Mouse (Mus musculus) myocyte (in vitro differentiated cells): ENCODE data around the gene Arid4a. TPM values are rescaled to one million over a fixed set of nuclear protein-coding genes. Genes with fewer than 3 reads are reported as not detected.

ENCODE experiments used
- H3K27me3 ChIP-seq: one replicate; pipeline ENCODE4 v1.6.1; 2011; ENCODE audit not compliant: control insufficient read depth, insufficient read depth, insufficient read length
- H3K36me3 ChIP-seq: one replicate; pipeline ENCODE4 v1.6.1; 2011; ENCODE audit not compliant: control insufficient read depth, insufficient read depth
- H3K4me2 ChIP-seq: one replicate; pipeline ENCODE4 v1.6.1; 2011; ENCODE audit warnings: low read depth, control low read depth
- H3K4me3 ChIP-seq: one replicate; pipeline ENCODE4 v1.5.1; 2011; ENCODE audit warnings: mild to moderate bottlenecking, control low read depth, moderate library complexity
- H3K79me2 ChIP-seq: one replicate; pipeline ENCODE4 v1.6.1; 2011; ENCODE audit not compliant: control insufficient read depth, insufficient read depth
- H3ac ChIP-seq: one replicate; pipeline ENCODE4 v1.6.1; 2011; ENCODE audit not compliant: control insufficient read depth, insufficient read length
- CEBPB ChIP-seq: IDR thresholded peaks from 2 replicates; pipeline ENCODE4 v1.6.1; 2011; ENCODE audit warnings: mild to moderate bottlenecking, moderate library complexity; ENCODE audit not compliant: poor library complexity, insufficient read depth, severe bottlenecking
- E2F4 ChIP-seq: IDR thresholded peaks from one replicate; pipeline ENCODE4 v1.6.1; 2011; ENCODE audit warnings: mild to moderate bottlenecking, control low read depth, moderate library complexity; ENCODE audit not compliant: insufficient read depth
- MAX ChIP-seq: IDR thresholded peaks from one replicate; pipeline ENCODE4 v1.6.1; 2011; ENCODE audit warnings: low read depth, mild to moderate bottlenecking, control low read depth
- MYOD1 ChIP-seq, 3 experiments: IDR thresholded peaks; one replicate each; pipeline ENCODE4 v1.6.1; 2011; ENCODE audit warnings: control low read depth in 2 of 3, low read depth in 2 of 3, mild to moderate bottlenecking in 2 of 3, moderate library complexity in 1 of 3; ENCODE audit not compliant: insufficient read length in 2 of 3, control insufficient read depth in 1 of 3
- MYOG ChIP-seq, 3 experiments: IDR thresholded peaks; one replicate each; pipeline ENCODE4 v1.6.1; 2011; ENCODE audit warnings: control low read depth in 2 of 3, low read depth in 2 of 3, mild to moderate bottlenecking in 2 of 3; ENCODE audit not compliant: insufficient read length in 2 of 3, control insufficient read depth in 1 of 3, insufficient read depth in 1 of 3
- POLR2A ChIP-seq: IDR thresholded peaks from one replicate; pipeline ENCODE4 v1.6.1; 2011; ENCODE audit warnings: low read depth, mild to moderate bottlenecking, control low read depth, moderate library complexity; ENCODE audit not compliant: insufficient read length
- POLR2AphosphoS2 ChIP-seq: IDR thresholded peaks from one replicate; pipeline ENCODE4 v1.6.1; 2011; ENCODE audit warnings: low read depth, control low read depth; ENCODE audit not compliant: insufficient read length
- REST ChIP-seq: IDR thresholded peaks from one replicate; pipeline ENCODE4 v1.6.1; 2011; ENCODE audit warnings: mild to moderate bottlenecking, control low read depth, moderate library complexity; ENCODE audit not compliant: insufficient read depth, insufficient read length
- SRF ChIP-seq: IDR thresholded peaks from one replicate; pipeline ENCODE4 v1.6.1; 2011; ENCODE audit warnings: low read depth; ENCODE audit not compliant: control insufficient read depth, insufficient read length
- TCF12 ChIP-seq: IDR thresholded peaks from one replicate; pipeline ENCODE4 v1.6.1; 2011; ENCODE audit warnings: mild to moderate bottlenecking, control low read depth; ENCODE audit not compliant: poor library complexity, insufficient read depth, severe bottlenecking
- TCF3 ChIP-seq: IDR thresholded peaks from one replicate; pipeline ENCODE4 v1.6.1; 2011; ENCODE audit warnings: low read depth, control low read depth; ENCODE audit not compliant: insufficient read length
- USF1 ChIP-seq: IDR thresholded peaks from one replicate; pipeline ENCODE4 v1.6.1; 2011; ENCODE audit warnings: low read depth, mild to moderate bottlenecking, control low read depth, moderate library complexity
- polyA plus RNA-seq: library from polyadenylated mRNA; unstranded; fragments of >200 nt; fragmentation: generic; extraction: Trizol; gene quantifications from one replicate; pipeline ENCODE4 v1.2.1, GENCODE M21; 2012; ENCODE audit warnings: missing spikeins

Arid4a gene
- polyA plus RNA-seq, 1 experiment = 1.7 TPM

DNA sequence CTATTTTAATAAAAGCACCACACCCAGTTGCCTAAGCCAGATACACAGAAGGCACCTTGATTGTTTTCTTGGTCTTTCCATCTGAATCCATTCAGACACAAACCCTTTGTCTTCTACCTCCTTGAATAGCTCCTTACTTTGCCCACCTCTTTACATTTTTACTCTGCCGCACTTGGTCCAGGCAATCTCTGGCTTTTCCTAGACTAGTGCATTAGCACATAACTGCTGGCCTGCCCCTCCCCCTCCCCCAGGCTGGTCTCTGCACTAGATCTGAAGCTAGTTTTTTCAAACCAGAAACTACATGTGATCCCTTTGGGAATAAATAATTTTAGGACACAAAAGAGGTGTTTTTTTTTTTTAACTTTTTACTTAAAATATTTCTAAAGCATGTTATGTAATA, 37.2 kb downstream of the Arid4a start:
- H3ac ChIP-seq = no peak overlapping the region
- no peaks in the 10 kb centered on the region for H3K79me2 ChIP-seq
- H3K4me3 ChIP-seq = no peak overlapping the region
- H3K36me3 ChIP-seq = peaks cover 7% of the 10 kb centered on the region
- no peaks in the 10 kb centered on the region for H3K27me3 ChIP-seq
- TF ChIP-seq USF1 = no peak
- TF ChIP-seq MYOD1 (IDR thresholded peaks at IDR 0.05; ENCODE audit: control insufficient read depth in 1 of 3, insufficient read length in 2 of 3, low read depth in 2 of 3) = no peak
- TF ChIP-seq E2F4 = no peak
- no peak for TF ChIP-seq TCF3
- no peak for TF ChIP-seq POLR2AphosphoS2
- TF ChIP-seq SRF = no peak
- TF ChIP-seq MAX = no peak
- no peak for TF ChIP-seq REST
- TF ChIP-seq MYOG (IDR thresholded peaks at IDR 0.05; ENCODE audit: control insufficient read depth in 1 of 3, insufficient read depth in 1 of 3, insufficient read length in 2 of 3, low read depth in 2 of 3) = no peak
- no peak for TF ChIP-seq POLR2A
- no peak for TF ChIP-seq TCF12
- TF ChIP-seq CEBPB = no peak
- H3K4me2 ChIP-seq = no peak overlapping the region

DNA sequence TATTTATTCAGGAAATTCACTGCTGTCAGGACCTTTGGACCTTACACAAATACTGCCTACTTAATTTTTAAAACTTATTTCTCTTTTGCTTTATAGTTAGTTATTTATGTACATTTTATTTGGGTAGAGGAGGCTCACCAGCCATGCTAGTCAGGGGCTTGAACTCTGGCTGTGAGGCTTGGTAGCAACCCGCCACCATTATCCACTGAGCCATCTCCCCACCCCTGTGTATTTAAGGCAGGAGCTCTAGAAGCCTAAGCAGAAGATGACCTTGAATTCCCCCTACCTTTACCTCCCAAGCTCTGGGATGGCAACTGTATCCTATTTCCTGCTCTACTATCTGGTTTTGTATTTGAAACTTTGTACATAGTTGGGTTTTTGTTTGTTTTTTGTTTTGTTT, 37.7 kb downstream of the Arid4a start:
- H3K4me2 ChIP-seq = no peak overlapping the region
- TF ChIP-seq CEBPB (no peak), SRF (no peak), MAX (no peak), REST (no peak), MYOD1 (IDR thresholded peaks at IDR 0.05; ENCODE audit: control insufficient read depth in 1 of 3, insufficient read length in 2 of 3, low read depth in 2 of 3) (no peak), POLR2AphosphoS2 (no peak), MYOG (IDR thresholded peaks at IDR 0.05; ENCODE audit: control insufficient read depth in 1 of 3, insufficient read depth in 1 of 3, insufficient read length in 2 of 3, low read depth in 2 of 3) (no peak), TCF12 (no peak), E2F4 (no peak)
- no peak overlapping the region for H3ac ChIP-seq
- H3K27me3 ChIP-seq = no peaks in the 10 kb centered on the region
- H3K4me3 ChIP-seq = no peak overlapping the region
- H3K36me3 ChIP-seq = peaks cover 7% of the 10 kb centered on the region
- H3K79me2 ChIP-seq = no peaks in the 10 kb centered on the region

GRCm38 (mm10) chr12:71055537-71055936, 39.7 kb downstream of the Arid4a start:
- Histone ChIP-seq H3K4me2 (no peak overlapping the region), H3K4me3 (no peak overlapping the region), H3K36me3 (peaks cover 7% of the 10 kb centered on the region), H3K27me3 (no peaks in the 10 kb centered on the region), H3ac (no peak overlapping the region), H3K79me2 (no peaks in the 10 kb centered on the region)
- TF ChIP-seq USF1 (no peak), MYOG (IDR thresholded peaks at IDR 0.05; ENCODE audit: control insufficient read depth in 1 of 3, insufficient read depth in 1 of 3, insufficient read length in 2 of 3, low read depth in 2 of 3) (no peak), SRF (no peak), POLR2A (no peak), E2F4 (no peak), POLR2AphosphoS2 (no peak)

DNA sequence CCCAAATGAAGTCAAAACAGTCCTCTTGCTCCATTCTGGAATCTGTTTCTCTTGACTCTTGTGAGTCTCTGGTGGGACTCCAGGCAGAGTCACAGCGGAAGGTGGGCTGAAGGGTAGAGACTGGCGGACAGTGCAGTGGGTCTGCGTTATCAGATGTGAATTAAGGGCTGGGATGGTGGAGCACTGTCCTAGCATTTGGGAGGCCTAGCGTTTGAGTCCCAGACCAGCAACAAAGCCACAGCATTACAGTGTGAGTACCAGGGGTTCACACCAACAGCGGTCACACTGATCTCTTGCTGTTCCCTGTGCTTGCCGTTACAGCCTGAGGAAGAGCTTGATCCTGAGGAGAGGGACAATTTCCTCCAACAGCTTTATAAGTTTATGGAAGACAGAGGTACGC, 44.0 kb downstream of the Arid4a start:
- Histone ChIP-seq H3K27me3 (no peaks in the 10 kb centered on the region), H3ac (no peak overlapping the region), H3K4me3 (no peak overlapping the region), H3K79me2 (no peaks in the 10 kb centered on the region), H3K4me2 (no peak overlapping the region), H3K36me3 (peaks cover 7% of the 10 kb centered on the region)
- TF ChIP-seq TCF3 = no peak
- no peak for TF ChIP-seq POLR2AphosphoS2
- no peak for TF ChIP-seq CEBPB
- no peak for TF ChIP-seq USF1
- TF ChIP-seq REST = no peak
- TF ChIP-seq E2F4 = no peak
- TF ChIP-seq SRF = no peak
- TF ChIP-seq MYOG (IDR thresholded peaks at IDR 0.05; ENCODE audit: control insufficient read depth in 1 of 3, insufficient read depth in 1 of 3, insufficient read length in 2 of 3, low read depth in 2 of 3) = no peak
- TF ChIP-seq MYOD1 (IDR thresholded peaks at IDR 0.05; ENCODE audit: control insufficient read depth in 1 of 3, insufficient read length in 2 of 3, low read depth in 2 of 3) = no peak
- TF ChIP-seq TCF12 = no peak
- no peak for TF ChIP-seq POLR2A

DNA sequence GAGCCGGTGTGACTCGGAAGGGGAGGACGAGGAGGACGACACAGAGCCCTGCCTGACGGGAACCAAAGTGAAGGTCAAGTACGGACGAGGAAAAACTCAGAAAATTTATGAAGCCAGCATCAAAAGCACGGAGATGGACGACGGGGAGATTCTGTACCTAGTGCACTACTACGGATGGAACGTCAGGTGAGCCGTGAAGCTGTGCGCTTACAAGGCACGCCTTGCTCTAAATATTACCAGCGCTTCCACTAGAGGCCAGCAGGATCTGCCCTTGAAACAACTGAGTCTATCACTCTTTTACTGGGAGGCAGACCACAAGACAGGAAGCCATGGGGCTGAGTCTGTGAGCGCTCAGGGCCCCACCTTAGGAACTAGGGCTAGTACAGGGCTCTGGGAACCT, 54.1 kb downstream of the Arid4a start:
- Histone ChIP-seq H3ac (no peak overlapping the region), H3K36me3 (peaks cover 50% of the 10 kb centered on the region), H3K4me2 (no peak overlapping the region), H3K79me2 (no peaks in the 10 kb centered on the region), H3K27me3 (no peaks in the 10 kb centered on the region), H3K4me3 (no peak overlapping the region)
- TF ChIP-seq USF1 (no peak), CEBPB (no peak), MAX (no peak), SRF (no peak), E2F4 (no peak), POLR2AphosphoS2 (no peak), MYOG (IDR thresholded peaks at IDR 0.05; ENCODE audit: control insufficient read depth in 1 of 3, insufficient read depth in 1 of 3, insufficient read length in 2 of 3, low read depth in 2 of 3) (no peak), MYOD1 (IDR thresholded peaks at IDR 0.05; ENCODE audit: control insufficient read depth in 1 of 3, insufficient read length in 2 of 3, low read depth in 2 of 3) (no peak), TCF12 (no peak), POLR2A (no peak), REST (no peak), TCF3 (no peak)
